Mouse (Mus musculus): ENCODE measurements around the gene D10Wsu102e.

DNA sequence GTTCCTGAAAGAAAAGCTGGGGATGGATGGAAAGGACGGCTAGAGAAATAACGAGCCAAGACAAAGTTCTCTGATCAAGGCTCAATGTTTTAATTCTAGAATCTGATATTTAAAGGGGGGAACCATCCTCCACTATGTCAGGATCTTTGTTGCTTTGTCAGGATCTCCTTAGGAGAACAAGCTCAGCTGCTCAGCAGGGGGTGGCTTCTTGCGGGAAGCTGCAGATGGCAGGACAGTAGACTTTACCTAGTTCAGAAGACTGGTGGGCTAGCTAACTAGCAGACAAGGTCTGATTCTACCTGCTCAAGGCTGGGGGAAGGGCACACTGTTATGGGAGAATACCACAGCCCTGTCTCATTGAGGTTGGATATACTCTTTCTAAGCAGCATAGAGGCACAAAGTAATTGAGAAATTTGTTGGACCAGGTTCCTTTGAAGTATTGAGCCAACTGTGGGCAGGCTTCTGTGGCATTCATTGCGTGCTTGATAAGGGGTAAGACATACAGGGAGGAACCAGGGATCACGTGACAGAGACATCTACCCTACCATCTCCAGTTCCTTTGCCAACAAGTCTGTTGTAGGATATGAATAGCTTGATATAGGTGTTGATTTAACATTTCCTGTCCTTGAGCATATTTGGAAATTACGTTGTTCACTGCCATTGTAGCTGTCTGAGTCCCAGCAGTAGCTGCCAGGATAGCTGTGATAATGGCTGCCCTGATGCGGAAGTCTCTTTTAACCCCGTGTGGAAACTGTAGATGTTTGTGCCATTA is 17.1 kb downstream of the D10Wsu102e start:
- TF ChIP-seq CTCF (IDR thresholded peaks at IDR 0.05; ENCODE audit: extremely low read depth, insufficient read length, insufficient replicate concordance, low read depth, low read length) (no peak), POLR2A (IDR thresholded peaks at IDR 0.05; ENCODE audit: low read depth, low read length) (no peak)
